In the genomic region with DNA sequence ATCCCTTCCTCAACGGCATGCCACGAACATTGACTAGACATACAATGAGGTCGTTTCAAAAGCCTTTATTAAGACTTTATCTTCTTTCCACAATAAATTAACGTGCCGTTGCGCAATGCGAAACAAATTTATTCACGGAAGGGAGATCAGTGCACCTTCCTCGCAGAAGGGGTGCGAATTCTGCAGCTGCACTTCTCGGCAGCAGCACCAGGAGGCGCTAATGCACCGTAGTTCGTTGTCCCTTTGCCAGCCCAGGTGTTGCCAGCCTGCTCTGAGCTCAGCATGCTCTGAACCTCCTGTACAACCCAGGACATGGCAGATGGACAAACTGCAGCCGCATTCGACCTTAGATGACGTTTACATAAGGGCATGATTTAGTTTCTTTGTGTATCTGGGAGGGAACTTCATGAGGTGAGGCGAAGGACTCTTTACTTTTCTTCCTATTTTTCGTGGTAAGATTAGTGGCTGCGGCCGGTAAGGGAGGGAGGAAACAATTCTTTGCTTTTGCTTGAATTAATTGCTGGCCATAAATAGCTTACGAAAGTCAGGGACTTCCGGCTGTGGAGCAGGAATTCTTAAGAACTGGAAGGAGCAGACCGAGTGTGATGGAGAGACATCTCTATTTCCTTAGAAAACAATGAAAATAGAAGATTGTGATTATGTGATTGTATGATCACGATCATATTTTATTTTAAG, we compare ENCODE assay signal across 8 mouse cellular contexts.
DNase-seq lines count a peak whose midpoint lies in the region; ATAC-seq lines count a peak whose summit lies in the region.

No protein-coding gene starts in this region.

- peak; percentile 93 for ATAC-seq in intestine, embryonic 15.5 days

- WGBS in intestine, embryonic 15.5 days = 11% methylated on average over 25 of the region's 25 CpGs

- H3K4me3 ChIP-seq in intestine, embryonic 15.5 days (replicated peaks) = no peak overlapping the region

- no peak overlapping the region for H3K27ac ChIP-seq in intestine, embryonic 15.5 days

- no peaks in the 10 kb centered on the region for H3K36me3 ChIP-seq in intestine, embryonic 15.5 days

- peak overlapping the region; percentile 45 for H3K4me2 ChIP-seq in intestine, embryonic 15.5 days (replicated peaks)

- no peaks in the 10 kb centered on the region for H3K4me1 ChIP-seq in intestine, embryonic 15.5 days (replicated peaks)

- no peak overlapping the region for H3K9ac ChIP-seq in intestine, embryonic 15.5 days

- no peaks in the 10 kb centered on the region for H3K9me3 ChIP-seq in intestine, embryonic 15.5 days

- no peaks in the 10 kb centered on the region for H3K27me3 ChIP-seq in intestine, embryonic 15.5 days (replicated peaks)

- DNase-seq in ZHBTc4 (ENCODE audit: low read depth, low spot score) (peak; percentile 82), MN1 (ENCODE audit: low spot score) (no peak)
- DNase-seq in cerebellum, adult 8-10 months = peak; percentile 79
- DNase-seq in frontal cortex, postnatal 14 days (ENCODE audit: low spot score in 2 of 2) = peak; percentile 58 to 79
- DNase-seq in left cerebral cortex, adult 9 months (ENCODE audit: low spot score in 2 of 2) = peak; percentile 39 to 82
- peak; percentile 73 for DNase-seq in mesoderm, embryonic 11.5 days (ENCODE audit: low read depth, low spot score)
- peak; percentile 88 for DNase-seq in right cerebral cortex, postnatal 4 days
